Mouse (Mus musculus) c-Kit-positive CD71-positive TER-119-negative erythroid progenitor cells, embryonic 14.5 days (primary cell): Measurements from ENCODE around the gene Lrba.

Experiments
- DNase-seq: peaks from one replicate; pipeline ENCODE4 v3.0.0-alpha.2; 2013; ENCODE audit warnings: low read depth

The Lrba gene

GRCm38 (mm10) chr3:86758727-86759126 lies 534.2 kb downstream of the Lrba start:
- DNase-seq = no peak

- DNase-seq = no peak
Measured at GRCm38 (mm10) chr3:86759383-86759782, 534.9 kb downstream of the Lrba start.

- no peak for DNase-seq
Measured at GRCm38 (mm10) chr3:86759834-86760233, 535.4 kb downstream of the Lrba start.

DNA sequence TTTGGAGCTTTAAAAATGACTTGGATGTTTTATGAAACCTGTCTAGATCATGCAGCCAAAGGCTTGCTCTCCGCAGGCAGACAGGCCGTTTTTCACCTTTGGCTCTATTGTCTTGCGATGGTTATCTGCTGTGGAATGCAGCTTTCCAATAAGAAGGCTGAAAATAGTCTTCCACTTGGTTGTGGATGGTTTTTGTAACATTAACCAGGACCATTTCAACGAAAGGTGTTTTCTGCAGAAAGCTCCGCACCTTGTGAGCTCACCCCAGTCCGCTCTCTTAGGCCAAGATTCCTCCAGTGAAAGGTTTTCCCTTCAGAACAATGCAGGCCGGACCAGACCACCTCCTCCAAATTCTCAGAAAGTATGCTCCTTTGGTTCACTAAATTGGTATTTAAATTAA lies 536.0 kb downstream of the Lrba start:
- no peak for DNase-seq

DNA sequence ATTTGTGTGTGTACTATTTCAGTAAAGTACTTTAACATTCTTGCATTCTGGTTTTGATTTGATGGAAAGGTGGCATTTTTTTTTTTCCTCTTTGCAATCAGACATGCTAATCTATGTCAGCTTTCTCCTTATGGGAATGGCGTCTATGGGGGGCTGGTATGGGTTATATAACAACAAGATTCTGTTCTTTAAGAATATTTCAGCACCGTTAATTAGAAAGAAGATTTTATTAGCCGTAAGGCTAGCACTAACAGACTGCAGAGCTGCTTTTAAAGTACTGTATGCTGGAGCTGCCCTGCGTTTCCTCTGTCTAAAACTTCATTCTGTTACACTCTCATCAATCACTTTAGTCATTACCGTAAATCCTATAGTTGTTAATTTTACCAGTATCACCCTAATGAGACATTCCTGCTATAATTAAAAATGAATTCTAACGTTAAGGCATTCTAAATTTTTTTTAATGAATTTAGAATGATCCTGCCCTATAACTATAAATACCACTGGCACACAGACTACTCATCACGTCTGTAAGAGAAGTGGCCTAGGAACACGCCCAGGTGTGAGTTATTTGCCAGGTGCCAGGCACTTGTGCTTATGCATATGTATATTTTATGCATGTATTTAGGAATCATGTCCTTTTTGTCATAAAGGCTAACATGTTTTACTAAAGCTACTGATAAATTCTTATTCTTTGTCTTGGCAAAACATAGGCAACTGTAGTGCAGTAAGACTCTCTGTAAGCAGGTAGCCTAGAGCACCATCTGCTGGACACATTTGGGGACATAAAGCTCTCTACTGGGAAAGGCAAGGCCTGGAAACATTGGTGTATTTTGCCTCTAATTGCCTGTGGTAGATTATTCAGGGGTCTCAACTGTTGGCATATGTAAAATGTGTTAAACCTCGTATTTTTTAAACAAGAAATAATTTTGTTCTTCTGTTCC lies 536.9 kb downstream of the Lrba start:
- peak; percentile 38 for DNase-seq

DNA sequence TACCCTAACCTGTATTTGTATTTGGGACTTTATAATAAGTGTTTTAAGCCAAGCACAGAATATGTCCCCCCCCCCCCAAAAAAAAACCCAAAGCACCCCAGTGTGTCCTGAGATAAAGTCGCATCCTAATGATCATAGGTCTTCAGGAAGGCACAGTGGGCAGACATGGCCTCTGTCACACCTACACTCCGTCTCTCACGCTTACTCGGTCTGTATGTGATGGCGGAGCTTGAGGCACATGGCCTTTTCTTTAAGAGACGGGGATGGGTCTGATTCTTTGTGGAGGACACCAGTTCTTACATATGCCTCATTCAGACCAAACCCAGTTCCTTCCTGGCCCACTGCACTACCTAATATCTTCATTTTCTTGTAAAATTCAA lies 537.5 kb downstream of the Lrba start:
- DNase-seq = no peak

DNA sequence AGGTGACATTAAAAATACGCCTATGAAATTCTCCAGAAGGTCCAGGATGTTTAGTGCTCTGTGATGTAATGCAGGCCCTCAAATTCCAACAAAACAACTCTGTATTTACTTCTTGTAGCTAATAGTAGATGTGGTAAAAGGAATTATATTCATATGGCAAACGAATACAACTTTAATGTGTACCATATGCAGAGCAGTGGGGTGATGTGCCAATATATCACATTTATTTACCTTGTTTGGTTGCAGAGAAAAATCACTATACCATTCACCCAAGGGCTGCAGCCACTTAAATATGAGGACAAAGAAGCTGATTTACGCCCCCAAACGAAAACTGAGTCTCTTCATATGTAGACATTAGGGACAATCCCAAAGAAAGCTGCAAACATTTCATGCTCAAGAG lies 538.0 kb downstream of the Lrba start:
- DNase-seq = no peak

DNA sequence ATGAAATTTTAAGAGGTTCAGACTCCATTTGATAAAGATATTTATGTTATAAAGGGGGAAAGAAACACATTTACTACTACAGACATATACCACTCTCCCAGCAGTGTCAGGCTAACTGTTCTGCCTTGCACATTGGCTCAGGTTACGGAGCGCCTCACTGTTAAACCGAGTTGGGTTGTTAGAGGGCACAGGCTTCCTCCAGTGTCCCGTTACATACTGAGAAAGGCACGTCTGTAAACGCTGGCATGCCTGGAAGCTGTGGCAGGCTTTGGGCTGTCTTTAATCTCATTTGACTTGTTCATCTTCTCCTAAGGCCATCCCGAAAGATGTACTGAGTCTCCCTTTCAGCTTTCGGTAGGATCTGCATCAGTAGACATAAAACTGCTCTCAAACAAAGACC lies 544.1 kb downstream of the Lrba start:
- no peak for DNase-seq

GRCm38 (mm10) chr3:86768969-86769368 lies 544.5 kb downstream of the Lrba start:
- no peak for DNase-seq

DNA sequence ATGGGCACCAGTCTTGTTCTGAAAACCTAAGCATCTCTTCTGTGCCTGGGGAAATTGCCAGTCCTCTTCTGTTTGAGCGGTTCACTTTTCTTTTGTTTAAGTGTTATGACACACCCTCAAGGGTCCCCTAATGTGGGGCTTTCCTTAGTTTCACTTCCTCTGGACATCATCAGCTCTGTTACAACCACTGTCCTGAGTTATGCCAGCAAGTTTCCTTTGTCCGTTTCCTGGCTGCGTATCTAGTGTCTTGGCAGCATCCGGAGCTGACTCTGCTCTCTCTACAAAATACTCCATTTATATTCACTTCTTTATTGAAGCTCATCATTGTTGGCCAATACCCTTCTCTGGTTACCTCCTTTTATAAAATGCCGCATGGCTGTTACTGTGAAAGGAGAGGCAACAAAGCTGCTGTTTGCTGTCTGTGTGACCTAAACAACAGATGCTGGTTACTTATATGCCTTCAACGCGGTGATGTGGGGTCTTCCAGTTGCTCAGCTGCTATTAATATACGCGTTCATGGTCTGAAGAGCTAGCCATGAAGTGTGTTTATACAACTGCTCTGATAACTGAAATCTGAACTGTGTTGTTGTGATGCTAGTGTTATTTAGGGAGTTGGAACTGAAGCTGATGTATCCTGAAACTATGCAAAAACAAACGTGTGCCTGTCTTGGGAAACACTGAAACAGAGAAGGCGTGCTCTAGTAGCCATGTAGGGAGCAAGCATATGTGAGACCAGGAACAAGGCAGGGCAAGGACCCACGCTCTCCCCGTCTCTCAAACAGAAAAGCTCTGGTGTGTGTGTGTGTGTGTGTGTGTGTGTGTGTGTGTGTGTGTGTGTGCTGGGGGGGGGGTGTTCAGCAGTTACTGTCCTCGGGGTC lies 550.3 kb downstream of the Lrba start:
- no peak for DNase-seq

- DNase-seq = no peak
Measured at GRCm38 (mm10) chr3:86775444-86775828, 551.0 kb downstream of the Lrba start.

DNA sequence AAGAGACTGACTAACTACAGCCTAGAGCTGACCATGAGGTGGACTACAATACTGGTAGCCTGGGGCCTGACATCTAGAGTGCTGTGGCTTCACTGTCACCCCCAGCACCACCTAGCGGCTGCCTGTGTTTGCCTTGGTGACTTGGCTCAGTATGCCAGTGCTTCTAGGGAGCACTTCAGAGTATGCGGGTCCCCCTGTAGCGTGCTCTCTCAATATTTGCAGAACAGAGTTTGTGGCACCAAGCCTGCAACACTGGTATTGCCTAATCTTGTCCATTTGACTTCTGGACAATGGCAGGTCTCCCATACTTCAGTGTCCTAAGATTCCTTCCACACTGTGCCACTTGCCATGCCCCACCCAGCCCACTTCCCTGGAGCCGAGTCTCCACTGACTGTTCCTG lies 555.2 kb downstream of the Lrba start:
- DNase-seq = no peak

DNA sequence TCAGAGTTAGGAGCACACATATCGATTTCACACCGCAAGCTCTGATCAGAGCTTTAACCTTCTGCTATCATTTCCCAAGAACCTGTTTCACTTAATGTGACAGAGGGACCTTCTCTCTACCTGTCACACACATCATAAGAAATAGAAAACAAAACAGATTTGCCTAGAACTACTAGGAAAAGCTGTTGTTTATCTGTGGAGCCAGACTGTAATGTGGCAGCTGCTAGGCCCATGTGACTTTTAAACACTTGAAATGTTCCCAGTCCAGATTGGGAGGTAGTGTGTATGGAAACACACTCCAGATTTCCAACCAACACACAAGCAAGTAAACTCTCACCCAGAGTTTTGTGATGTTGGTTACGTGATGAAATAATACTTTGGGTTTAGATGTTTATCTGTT lies 559.6 kb downstream of the Lrba start:
- no peak for DNase-seq

DNA sequence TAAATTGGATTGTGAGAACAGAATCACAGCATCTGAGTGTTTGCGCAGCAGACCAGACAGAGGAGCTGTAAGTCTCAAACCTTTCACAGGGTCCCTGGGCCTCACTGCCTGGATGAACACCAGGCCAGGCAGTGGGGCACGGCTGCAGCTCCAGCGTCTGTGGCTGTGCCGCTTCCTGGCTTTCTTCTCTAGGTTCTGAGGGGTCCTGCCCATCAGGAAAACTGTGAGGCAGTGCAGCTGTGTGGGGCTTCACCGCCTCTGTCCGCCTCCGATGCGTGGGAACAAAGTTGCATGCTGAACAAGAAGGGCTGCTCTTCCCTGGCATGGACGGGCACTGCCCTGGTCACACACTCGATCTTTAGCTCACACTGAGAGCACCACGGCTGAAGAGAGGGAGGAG lies 560.5 kb downstream of the Lrba start:
- DNase-seq = no peak

DNA sequence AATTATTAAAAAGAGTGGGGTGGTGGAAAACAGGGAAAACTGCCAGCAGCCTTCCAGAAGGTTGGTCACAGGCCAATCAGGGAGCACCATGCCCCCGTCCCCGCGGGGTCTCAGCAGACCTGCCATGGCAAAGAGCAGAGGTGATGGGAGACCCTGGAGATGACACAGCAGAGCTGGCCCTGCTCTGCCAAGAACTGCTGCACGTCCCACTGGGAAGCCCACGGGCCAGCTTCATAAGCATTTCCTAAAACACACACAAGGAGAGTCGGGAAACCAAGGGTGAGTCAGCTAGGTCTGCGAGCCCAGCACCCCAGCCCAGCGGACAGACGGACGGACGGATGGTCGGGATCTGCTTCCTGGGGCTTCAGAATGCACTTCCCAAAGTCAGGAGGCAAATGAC lies 561.8 kb downstream of the Lrba start:
- DNase-seq = no peak

DNA sequence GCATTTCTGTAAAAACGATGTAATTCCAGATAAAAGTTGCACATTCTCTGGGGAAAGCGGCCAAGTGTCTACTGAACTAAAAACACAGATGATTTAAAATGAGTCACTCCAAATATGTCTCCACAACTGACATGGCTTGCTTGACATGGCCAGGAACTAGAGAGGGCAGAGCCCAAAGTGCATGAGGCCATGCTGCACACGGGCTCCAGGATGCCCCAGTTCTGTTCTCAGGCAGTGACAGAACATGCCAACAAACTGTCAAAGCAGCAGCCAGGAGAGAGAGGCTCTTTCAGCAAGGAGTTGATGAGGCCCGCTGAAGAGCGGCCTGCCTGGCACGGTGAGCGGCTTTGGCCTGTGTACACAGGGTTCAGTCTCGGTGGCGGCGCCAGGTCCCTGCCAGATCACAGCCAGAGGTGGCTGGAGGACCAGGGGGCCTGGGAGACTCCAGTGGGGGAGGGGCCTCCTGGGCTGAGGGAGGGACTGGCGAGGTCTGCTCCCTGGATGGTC lies 562.4 kb downstream of the Lrba start:
- DNase-seq = no peak

DNA sequence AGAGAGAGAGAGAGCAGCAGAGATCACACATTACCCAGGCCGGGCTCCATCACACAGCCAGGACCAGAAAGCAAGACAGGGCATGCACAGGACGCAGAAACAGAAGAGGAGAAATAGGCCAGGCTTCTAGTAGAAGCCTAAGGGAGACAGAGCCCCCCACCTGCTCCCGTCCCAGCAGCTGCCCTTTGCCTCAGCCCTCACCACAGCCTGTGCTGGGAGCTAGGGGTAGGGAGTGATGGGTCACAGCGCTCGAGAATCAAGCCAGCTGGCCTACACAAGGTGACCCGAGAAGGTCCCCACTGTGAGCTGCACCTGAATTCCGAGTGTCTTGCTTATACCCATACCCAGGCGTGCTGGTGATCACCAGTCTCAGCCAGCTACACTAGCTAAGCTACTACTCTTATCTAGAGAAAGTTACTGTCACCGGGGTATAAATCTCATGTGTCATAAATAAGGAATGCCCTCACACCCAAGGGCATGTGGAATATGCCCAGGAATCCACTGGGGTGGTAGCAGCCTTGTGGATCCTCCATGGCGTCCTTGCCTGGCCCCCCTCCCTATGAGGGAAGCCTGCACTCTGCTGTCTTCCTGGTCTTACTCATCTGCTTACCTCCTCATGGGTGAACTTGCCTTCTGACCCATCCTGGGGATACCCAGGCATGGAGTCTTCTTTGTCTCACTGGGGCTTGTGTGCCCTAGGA lies 563.1 kb downstream of the Lrba start:
- DNase-seq = no peak

- DNase-seq = peak; percentile 60
Measured at GRCm38 (mm10) chr3:86788711-86789110, 564.2 kb downstream of the Lrba start.

DNA sequence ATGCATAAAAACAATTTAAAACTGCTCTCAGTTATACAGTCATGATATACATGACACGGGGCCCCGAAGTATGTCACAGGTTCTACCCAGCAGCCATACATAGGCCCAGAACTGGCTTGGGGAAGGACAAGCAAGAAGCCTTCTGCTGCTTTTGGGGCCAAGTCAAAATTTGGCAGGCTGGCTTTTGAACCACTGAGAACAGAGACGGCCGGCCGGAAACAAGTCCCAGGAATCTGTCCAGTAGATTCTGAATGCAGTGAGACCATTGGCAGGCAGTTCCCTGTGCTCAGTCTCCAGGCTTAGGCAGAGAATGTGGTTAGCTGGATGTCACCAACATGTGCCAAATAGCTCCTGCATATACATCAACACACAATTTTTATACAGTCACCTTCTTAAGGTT lies 565.3 kb downstream of the Lrba start:
- no peak for DNase-seq

DNA sequence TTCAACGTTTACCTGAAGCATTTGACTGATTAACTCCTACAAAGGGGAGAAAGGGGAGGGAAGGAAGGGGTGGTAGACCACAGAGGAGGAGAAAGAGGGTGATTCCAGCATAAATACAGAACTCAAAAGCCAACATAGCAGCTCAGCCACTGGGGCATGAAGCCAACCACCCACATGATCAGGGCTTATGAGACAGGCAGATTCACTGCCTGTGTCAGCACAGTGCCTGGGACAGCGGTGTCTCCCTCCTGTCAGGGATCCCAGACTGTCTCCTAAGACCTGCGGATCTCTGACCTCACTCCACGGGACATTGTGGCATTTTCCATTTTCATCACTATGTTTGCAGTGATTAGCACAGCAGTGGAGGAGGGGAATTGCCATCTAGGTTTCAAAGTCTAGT lies 568.8 kb downstream of the Lrba start:
- no peak for DNase-seq

- DNase-seq = no peak
Measured at GRCm38 (mm10) chr3:86793720-86794191, 569.3 kb downstream of the Lrba start.

DNA sequence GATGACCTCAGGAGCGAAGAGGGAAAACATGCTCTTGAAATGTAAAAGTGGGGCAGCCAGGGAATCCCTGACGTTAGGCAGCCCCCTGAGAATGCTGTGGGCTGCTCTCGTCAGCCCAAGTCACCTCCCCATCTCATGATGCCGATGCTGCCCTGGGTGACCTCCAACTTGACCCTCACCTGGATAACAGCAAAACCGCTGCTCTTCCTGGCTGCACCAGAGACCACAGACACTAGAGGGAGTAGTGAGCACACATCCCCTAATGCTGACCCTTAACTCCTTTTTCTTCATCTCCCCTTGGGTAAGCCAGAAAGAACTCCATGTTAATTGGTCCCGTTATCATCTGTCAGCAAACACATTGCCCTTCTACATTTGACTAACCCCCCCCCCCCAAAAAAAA lies 572.2 kb downstream of the Lrba start:
- peak; percentile 37 for DNase-seq
